Mouse (Mus musculus) E14TG2a.4 (cell line): Measurements from ENCODE around the gene Sectm1a.

Experiments used
- CTCF ChIP-seq: conservative IDR thresholded peaks from 2 replicates; pipeline ENCODE4 v1.5.1; 2014; ENCODE audit warnings: low read length
- NANOG ChIP-seq: IDR thresholded peaks from 2 replicates; pipeline ENCODE4 v1.6.1; 2014; ENCODE audit warnings: borderline replicate concordance, low read length, mixed read lengths

GRCm38 (mm10) chr11:121024163-121024562 is 56.9 kb downstream of the Sectm1a start:
- TF ChIP-seq CTCF (no peak), NANOG (no peak)
